Mouse (Mus musculus) ES-CJ7 (cell line): ENCODE results near the gene Tnip3.

Experiments
- DNase-seq: peaks from one replicate; pipeline ENCODE4 v3.0.0; 2011; ENCODE audit warnings: low read depth, low spot score

Gene Tnip3

DNA sequence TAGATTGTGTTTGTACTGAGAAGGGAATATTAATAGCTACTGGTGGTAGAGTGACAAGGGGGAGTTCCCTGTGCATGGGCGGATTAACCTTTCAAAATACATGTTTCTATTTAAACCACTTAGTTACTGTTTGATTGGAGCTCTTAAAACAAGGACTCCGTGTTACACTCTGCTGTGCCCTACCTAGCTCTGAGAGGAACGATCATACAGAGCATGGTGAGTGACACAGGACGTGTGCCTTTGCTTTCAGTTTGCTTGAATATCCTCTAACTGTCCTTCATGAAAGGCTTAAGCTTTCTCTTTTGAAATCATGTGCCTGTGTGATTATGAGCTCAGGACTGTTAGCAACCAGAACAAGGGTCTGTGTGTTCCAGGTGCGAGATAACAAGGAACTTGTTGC lies at the start of gene Tnip3:
TSS of gene Tnip3 (plus strand) at position 122 of the 400 bp plus-strand sequence.
- no peak for DNase-seq

DNA sequence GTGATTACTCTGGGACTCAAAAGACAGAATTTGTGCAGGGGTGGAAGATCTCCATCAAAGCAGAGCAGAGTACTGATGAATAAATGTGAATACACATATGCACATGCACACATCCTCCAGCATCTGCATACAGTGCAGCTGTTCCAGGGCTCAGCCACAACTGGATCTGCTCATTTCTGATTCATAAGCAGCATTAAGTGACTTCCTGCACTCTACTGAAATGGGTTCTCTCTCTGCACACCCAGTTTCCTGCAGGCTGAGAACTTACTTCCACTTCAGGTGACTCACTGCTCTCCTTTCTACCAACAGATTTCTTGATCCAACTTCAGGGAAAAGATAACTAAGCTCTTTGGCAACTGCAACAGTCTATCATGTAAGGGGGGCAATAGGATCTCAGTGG lies 26.3 kb upstream of the Tnip3 start:
- DNase-seq, result no peak

DNA sequence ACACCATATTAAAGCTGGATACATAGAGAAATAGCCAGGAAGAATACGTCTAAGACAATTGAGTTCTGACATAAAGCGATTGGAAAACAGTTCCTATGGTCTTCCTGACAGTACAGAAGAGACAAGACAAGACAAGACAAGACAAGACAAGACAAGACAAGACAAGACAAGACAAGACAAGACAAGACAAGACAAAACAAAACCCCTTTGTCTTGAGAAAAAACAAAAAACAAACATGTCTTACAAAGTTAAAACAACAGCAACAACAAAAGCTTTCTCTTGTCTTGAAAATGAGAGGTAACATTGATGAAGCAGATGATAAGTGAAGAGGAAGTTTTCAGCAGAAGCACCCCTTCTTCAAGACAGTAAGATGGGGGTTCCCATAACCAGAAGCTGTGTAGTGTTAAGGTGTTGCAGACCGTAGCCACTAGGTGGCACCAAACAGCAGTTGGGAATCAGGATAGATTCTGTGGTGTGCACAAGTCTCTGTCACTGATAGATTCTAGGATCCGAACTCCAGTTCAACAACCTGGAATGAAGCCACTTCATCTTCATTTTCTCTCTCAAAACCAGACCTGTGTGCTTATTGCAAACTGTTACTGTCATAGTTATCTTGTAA lies 15.0 kb upstream of the Tnip3 start:
- DNase-seq, result peak; percentile 76

DNA sequence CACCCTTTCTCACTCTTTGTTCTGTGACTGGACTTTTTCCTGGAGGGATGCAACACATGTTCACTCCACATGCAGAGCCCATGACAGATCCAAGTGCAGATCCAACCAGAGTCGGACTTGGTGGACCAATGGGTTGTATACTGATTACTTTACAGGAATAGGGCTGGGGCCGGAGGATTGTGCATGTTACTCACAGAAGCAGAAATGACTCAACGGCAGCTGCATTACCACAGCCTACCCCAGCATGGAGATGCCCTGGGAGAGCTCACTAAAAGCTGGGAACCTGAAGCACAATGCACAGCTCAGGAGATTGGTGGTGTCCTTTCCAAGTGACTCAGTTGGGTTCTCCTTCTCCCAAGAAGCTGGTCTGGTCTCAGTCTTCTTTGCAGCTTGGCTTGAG lies 11.3 kb upstream of the Tnip3 start:
- DNase-seq, result no peak

DNA sequence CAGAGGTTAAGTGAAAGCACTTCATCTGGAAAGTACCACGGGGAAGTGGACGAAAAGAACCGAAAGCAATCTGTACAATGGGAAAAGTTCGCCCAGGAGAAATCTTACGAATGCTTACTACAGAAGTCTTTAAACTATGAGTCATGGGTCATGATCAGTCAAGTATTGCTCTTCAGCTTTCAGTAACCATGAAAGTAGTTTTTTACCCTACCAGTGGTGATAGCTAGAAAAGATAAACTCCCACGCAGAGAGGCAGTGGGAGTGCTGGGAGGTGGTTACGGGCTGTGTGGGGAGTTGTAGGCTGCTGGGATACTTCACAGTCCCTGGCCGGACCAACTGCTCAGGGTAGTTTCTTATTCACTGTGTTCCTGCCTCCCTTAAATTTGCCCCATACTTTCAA lies 8.4 kb upstream of the Tnip3 start:
- DNase-seq, result no peak

DNA sequence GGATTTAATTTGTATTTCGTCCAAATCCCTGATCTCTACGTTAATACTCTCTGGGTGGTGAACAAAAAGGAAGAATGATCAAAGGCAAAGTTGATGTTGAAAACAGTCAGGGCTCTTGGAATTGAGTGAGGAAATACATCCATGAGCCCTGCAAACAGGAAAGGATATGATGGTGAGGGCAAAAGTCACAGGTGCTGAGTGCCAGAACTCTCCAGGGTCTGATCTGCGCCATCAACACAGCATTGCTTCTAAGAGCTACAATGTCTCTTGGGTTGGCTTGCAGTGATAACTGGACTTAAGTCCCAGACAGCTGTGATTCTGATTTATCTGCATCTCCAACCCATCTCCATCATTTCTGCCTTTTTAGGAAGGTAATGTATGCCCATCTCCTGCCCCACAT lies 4.3 kb upstream of the Tnip3 start:
- no peak for DNase-seq

DNA sequence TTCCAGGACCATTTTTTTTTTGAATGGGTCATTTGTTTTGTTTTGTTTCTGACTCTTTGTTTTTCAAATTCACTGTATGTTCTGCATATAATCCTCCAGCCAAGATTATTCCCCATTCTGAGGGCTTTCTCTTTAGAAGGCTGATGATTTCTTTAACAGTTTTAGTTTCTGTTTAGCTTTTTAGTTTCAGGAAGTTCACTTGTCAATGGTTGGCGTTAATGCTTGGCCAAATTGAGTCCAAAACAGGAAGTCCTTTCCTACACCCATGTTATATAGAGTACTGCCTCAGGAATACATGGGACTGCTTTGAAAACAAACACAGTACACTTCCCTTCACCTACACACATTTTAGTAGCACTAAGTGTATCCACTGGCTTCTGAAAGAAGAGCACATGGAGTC lies 2.8 kb downstream of the Tnip3 start:
- no peak for DNase-seq

DNA sequence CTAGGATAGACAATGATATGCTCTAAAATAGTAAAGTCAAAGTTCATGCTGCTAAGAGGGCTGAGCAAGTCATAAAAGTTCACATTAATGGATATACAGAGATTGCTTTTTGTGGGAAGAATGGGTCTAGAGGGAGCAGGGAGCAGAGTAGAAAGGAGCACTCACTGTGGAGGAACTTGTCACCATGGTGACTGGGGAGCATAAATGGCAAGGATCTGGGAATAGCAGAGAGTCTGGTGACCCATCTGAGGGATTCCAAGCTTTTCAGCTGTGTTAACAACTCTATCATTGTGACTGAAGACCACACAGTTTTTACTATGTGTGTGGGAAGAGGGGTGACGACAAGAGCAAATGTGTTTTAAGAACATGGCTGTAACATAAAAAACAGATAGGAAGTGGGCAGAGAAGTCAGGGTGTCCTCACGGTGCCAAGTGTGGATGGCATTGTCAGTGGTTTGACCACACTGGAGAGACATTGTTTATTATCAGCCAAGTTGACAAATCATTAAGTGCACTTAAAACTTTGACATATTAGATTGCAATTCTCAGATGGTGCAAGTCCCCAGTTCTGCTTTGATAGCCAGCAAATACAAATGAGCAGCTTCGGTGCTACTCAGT lies 6.2 kb downstream of the Tnip3 start:
- no peak for DNase-seq

DNA sequence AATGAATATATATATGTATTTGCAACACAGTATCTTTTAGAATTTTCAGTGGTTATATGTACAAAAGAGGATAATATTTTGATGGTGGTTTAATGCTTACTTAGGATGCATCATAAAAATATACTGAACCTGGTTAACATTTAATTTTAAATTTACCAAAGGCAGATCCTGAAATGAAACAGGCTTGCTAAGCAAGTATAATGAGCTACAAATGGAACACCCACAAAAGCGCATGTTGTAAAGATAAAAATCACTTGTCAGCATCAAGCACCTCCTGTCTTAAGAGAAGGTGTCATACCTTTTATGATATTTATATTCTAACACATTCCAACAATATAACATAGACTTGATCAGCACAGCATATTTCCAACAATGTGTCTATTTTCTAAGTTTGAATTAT lies 8.6 kb downstream of the Tnip3 start:
- DNase-seq, result no peak

DNA sequence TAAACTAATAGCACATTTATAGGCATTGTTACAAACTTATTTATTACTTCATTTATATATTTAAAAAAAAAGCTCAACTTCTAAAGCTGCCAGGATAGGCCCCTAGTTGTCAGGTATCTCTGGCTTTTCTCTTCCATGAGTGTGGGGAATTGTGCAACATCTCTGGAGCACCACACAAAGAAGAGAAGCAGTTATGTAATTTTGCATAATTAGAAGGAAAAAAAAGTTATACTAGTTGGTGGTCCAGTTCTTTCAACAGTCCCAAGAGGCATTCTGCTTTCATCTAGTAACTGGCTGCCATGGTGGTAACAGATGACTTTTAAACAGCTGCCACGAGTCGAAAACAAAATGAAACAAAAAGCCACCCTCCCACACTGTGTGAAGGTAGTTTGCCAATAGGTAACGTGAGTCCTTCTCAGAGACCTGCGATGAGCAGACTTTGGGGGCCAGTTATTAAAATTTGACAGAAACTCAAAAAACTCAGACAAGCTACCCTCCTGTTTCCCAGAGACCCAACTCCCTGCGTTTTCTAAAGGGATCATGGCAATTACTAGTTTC lies 12.3 kb downstream of the Tnip3 start:
- no peak for DNase-seq

DNA sequence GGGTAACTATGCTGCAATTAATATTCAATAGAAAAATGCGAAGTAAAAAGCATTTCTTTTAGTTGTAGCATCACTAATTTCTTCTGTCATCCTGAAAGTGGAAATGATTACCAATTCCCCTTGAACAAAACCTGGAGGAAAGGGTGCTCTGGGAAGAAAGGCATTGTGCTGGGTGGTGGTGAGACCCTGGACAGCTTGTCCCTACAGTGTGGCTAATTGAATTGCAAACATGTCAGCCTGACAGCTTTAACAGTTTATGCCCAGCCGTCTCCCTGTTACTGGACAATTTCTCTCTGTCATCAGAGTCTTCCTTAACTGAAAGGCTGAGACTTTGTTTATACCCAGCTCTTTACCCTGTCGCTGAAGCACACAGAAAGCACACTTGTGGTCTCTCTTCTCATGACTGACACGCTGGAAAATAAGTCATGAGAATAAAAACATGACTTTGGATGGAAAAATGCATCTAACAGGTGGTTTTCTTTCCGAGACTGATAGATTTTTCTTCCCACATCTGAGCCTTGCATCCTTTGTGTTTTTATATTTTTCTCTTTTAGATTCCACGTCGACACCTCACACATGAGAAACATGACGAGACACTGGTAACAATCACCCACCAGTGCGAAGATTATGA lies 13.0 kb downstream of the Tnip3 start:
- DNase-seq, result no peak

DNA sequence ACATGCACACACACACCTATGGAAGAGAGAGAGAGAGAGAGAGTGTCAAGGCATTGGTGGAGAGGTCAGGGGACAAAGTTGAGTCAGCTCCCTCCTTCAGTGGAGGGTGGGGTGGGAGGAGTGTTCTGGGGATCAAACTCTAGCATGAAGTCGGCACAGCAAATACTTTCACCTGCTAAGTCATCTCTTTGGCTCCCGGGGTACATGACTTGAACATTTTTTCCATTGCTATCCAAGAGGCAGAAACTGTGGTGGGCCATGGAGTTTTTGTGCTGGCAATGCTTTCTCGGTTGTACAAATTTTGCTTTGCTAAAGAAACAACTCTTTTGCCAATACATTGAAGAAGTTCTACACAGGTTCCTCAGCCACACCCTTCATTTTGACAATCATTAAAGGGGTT lies 13.8 kb downstream of the Tnip3 start:
- no peak for DNase-seq

DNA sequence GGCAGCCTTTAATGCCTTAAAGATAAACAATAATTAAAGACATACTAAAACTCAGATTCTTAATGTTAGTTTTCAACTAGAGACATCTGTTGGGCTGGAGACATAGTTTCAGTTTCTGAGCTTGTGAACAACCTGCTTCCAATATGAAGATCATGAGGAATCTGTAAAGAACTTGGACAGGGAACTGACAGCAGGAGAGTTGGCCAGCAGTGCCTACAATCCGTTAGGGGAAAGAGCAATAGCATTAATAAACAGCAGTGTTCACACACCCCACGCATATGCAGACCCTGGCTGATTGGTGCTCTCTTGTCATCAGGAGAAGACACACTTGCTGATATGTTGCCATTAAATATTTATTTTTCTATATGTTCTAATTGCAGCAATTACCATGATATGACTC lies 15.0 kb downstream of the Tnip3 start:
- no peak for DNase-seq

DNA sequence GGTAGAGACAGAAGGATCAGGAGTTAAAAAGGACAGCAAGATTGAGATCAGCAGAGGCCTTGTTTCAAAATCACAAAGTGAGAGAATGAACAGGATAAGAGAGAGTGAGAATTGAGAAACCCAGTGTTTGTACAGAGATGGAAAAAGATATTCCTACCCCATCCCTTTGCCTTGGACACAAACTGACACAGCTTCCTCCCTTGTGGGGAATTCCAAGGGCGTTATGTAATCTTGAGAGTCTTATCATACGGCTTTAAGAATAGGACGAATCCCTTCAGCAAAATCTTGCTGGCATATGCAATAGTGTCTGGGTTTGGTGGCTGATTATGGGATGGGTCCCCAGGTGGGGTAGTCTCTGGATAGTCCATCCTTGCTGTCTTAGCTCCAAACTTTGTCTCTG lies 16.0 kb downstream of the Tnip3 start:
- no peak for DNase-seq

DNA sequence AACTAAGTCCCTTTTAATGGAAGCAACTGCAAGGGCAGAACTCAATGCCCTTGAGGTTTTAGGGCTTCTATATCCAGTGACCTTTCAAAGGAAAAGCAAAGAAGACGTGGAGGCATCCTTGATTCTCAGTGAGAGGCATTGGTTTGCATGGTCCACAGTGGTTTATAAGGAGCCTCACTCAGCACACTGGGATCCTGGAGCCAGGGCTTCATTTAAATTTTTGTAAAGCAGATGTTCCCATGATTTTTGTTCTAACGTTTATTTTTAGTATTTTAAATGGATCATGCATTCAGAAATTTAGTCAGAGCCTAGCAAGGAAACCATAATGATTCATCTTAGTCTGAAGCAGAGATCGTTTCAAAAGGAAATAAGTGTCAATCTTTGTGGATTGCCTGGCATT lies 17.3 kb downstream of the Tnip3 start:
- DNase-seq, result no peak

DNA sequence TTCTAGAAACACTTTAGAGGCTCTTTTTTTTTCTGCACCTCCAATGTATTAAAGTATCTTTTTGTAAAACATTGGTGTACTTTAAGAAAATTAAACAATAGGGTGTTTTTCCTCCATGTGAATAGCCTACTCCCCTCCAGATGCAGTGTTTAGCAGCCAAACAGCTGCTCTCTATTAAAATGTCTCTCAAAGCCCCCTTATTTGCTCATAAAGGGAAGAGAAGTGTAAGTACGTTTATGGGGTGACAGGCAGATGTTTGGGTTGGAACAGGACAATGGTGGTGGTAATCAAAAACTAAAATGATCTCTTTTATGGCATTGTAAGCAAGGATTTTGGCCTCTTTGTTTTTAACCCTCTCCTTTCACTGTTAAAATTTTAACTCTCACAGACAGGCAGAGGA lies 17.8 kb downstream of the Tnip3 start:
- no peak for DNase-seq

DNA sequence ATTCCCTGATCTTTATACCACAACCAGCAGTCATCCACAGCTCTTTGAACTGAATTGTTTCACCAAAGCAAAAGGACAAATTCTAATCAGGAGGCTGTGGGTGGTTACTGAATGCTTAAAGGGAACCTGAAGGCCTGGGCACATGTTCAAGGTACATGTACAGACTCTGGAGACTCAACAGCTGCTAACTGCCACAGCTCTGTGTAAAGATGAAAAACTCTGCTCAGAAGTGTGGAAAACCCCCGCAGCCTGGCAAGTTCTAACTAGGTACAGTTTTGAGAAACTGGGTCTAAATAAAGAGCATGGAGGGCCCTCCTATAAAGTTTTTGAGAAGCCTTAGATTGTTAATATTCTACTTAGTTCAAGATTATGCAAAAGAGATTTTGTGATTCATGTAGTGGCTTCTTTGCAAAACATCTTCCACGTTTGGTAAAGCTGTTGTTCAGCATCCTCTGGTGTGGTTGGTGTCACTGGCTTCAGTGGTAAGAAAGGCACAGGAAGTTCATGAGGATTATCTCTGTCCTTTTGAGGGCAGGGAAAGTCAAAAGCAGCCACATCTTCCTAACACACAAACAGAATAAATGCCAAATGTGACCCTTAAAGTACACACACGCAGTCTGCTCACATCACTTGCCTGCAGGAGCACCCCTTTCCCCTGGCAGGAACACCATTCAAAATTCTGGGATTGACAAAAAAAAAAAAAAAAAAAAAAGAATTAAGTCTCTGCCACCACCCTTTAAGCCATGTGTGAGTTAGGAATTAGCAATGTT lies 39.0 kb downstream of the Tnip3 start:
- DNase-seq, result no peak

DNA sequence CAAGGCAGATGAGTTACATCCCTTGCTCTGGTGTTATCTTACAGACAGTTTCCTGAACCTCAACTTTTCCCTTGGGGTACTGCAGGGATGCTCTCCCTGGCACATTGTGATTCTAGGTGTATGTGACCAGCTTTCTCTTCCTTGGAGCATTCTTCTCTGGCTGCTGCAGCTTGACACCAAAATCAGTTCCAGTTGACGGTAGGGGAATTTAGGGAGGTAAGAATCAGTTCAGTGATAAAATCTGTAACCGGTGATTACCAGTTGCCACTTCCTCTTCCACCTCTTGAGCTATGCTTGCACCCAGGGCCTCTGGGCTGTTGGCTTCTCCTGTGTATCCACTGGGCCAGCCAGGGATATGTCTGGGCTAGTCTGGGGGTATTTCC lies 39.5 kb downstream of the Tnip3 start:
- peak; percentile 7 for DNase-seq

DNA sequence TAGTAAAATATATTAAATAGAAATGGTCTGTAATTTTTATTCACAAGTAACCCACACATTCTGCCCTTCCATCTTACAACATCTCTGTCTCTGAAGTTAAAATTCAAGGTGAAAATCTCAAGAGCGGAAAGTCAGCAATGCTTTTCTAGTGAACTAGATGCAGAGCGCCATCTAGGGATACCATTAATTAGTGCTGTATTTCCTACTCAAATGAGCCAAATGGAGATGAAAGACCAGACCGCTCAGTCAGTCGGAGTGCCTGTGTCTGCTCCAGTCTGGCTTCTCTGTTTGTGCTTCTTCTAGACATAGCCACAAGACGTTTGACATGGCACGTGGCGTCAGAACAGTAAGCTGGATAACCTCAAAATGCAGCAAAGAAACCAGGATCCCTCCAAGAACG lies 44.6 kb downstream of the Tnip3 start:
- peak; percentile 73 for DNase-seq

DNA sequence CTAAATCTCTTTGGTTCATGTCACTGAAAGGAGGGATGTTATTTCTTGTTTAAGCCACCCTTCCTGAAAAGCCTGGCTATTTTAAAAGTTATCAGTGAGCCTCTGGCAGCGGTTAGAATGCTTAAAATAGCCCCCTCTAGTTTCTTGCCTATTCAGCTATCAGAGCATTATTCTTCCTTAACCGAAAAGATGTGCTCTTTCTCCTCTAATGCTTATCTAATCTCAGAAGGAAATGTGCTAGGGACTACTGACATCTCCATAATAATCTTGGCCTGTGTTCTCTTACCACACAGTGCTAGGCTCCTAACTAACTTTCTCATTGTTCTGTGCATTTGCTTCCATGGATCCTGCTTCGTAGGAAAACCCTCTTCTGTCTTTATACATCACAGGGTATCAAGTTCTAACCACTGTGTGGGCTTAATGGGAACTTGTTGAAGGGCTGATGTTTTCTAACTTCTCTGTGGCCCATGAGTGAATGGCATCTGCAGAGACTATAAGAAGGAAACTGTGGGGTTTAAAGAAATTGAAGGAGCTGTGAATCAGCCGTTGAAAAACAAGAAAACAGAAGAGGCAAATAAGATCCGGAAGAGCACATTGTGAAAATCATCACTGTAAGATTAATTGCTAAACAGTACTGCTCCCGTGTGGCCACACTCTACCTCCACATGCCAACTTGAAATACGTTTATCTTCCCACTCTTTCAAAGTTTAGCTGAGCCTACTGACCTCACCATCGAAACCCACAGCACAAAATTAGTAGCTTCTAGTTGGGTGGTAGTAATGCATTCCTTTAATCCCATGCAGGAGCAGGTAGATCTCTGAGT lies 53.2 kb downstream of the Tnip3 start:
- DNase-seq, result no peak

DNA sequence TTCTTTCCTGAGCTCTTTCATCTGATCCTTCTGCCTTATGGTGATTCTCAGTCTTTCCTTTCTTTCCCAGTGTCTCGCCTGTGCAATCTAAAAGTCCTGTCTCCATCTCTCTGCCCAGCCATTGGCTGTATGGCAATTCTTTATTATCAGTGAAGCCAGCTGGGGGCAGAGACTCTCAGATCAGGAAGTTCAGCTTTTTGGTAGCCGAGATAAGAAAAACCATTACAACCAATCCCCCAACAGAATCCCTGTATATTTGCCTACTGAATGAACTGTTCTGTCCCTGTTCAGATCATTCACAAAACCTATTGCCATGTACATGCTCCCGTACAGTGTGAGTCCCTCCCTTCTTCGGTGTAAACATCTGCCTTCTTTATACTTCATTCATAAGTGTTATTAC lies 57.9 kb downstream of the Tnip3 start:
- no peak for DNase-seq
